13 mouse cellular contexts compared by ENCODE assay signal in the genomic region with DNA sequence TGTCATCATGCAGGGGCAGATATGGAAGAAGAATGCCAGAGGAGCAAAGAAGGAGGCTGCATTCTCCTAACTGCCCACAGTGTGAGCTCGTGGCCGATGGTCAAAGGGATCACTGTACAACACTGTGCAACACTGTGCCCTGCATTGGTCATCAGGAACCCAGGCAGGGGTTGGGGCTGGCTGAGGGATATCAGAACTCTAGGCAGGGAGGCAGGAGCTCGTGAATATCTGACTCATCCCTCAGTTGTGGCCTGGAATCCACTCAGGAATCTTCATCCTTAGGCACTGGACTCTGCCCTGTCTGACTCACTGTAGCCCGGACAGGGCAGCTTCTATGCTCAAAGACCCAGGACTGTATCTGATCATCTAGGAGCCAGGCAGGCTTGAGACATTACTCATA.
DNase-seq lines count a peak whose midpoint lies in the region; TF ChIP-seq lines count a peak whose summit lies in the region.
"Had no signal": no experiment of that assay in that cellular context is flagged by ENCODE, and none has a peak within 500 bp of the region (broad histone marks: within the 10 kb centered on the region; RNA-seq: fewer than 3 reads in every experiment).

No protein-coding gene starts in this region.

- no peak overlapping the region for H3K4me3 ChIP-seq in midbrain, embryonic 10.5 days
- no peak overlapping the region for H3K4me3 ChIP-seq in heart, adult 2 months
- H3K4me3 ChIP-seq: heart, embryonic 13.5 days; limb, embryonic 13.5 days had no signal

- TF ChIP-seq EP300 in heart, adult 2 months (IDR thresholded peaks at IDR 0.05; ENCODE audit: insufficient read depth, low read depth, low read length): no peak

- H3K27me3 ChIP-seq in midbrain, embryonic 10.5 days (ENCODE audit: low read depth, poor library complexity, severe bottlenecking): no peaks in the 10 kb centered on the region
- no peaks in the 10 kb centered on the region for H3K27me3 ChIP-seq in heart, adult 2 months (ENCODE audit: control insufficient read depth, insufficient read depth, low read length)

- H3K9me3 ChIP-seq in midbrain, embryonic 10.5 days (replicated peaks): no peaks in the 10 kb centered on the region
- H3K9me3 ChIP-seq: heart, embryonic 13.5 days; limb, embryonic 13.5 days had no signal

- no peak overlapping the region for H3K9ac ChIP-seq in heart, adult 2 months (ENCODE audit: low read depth, low read length)
- H3K9ac ChIP-seq: heart, embryonic 13.5 days; limb, embryonic 13.5 days had no signal

- 84% methylated on average over 4 of the region's 4 CpGs for WGBS in midbrain, embryonic 10.5 days
- 55% methylated on average over 4 of the region's 4 CpGs for WGBS in heart, adult 2 months

- H3K36me3 ChIP-seq in midbrain, embryonic 10.5 days: peaks cover 2% of the 10 kb centered on the region; the same call in 1 of the 2 replicates
- H3K36me3 ChIP-seq in heart, adult 2 months (ENCODE audit: control insufficient read depth, insufficient read depth, low read length): no peaks in the 10 kb centered on the region
- H3K36me3 ChIP-seq: heart, embryonic 13.5 days; limb, embryonic 13.5 days had no signal

- TF ChIP-seq POLR2A in heart, adult 2 months (IDR thresholded peaks at IDR 0.05; ENCODE audit: insufficient read depth, low read depth, low read length): no peak

- peak; percentile 53 for DNase-seq in adrenal gland, adult (ENCODE audit: inconsistent age in 2 of 2, low spot score in 1 of 2)
- no peak for DNase-seq in adrenal gland, adult 8-10 months
- DNase-seq in urinary bladder, postnatal 25 days (ENCODE audit: low spot score): peak; percentile 6
- no peak for DNase-seq in urinary bladder, adult 2 months (ENCODE audit: low spot score)
- no peak for DNase-seq in midbrain, embryonic 10.5 days (ENCODE audit: low spot score)
- DNase-seq in right cerebral cortex, adult 2 months (ENCODE audit: low spot score in 2 of 2): no peak
- DNase-seq in testis, postnatal 10 days (ENCODE audit: low spot score): no peak
- no peak for DNase-seq in heart, adult 2 months
- DNase-seq: cerebellum, postnatal 36 days; lung, postnatal 10 days; thymus, postnatal 36 days had no signal

- no peak for TF ChIP-seq CTCF in heart, adult 2 months (IDR thresholded peaks at IDR 0.05)

- H3K27ac ChIP-seq in midbrain, embryonic 10.5 days (replicated peaks): peak overlapping the region; percentile 85
- H3K27ac ChIP-seq in heart, adult 2 months: no peak overlapping the region
- H3K27ac ChIP-seq: heart, embryonic 13.5 days; limb, embryonic 13.5 days had no signal

- H3K4me1 ChIP-seq in midbrain, embryonic 10.5 days: peaks cover 36% of the 10 kb centered on the region
- no peaks in the 10 kb centered on the region for H3K4me1 ChIP-seq in heart, adult 2 months (ENCODE audit: control insufficient read depth, insufficient read depth, low read length)

- no peaks in the 10 kb centered on the region for H3K79me2 ChIP-seq in heart, adult 2 months (replicated peaks; ENCODE audit: control insufficient read depth, insufficient read depth, low read length)

- intact Hi-C loops in heart, adult 2 months (cut with DNase I): no loop called here

Comparison
In these comparisons a context has a peak if more than half of its experiments do, and no peak if none do; other contexts are left out.
1. DNase-seq: peak in adrenal gland, adult (2 of 2) and urinary bladder, postnatal 25 days (single experiment); none in adrenal gland, adult 8-10 months (single experiment), urinary bladder, adult 2 months (single experiment), midbrain, embryonic 10.5 days (single experiment), right cerebral cortex, adult 2 months (0 of 2), testis, postnatal 10 days (single experiment) and heart, adult 2 months (0 of 2).